Mouse (Mus musculus) kidney, adult 2 months (tissue): ENCODE results near the gene Foxo3.

Experiments
- CTCF ChIP-seq: fragments of 200-500 bp; conservative IDR thresholded peaks from 2 replicates; pipeline ENCODE4 v1.5.1; 2011; ENCODE audit warnings: low read depth, mild to moderate bottlenecking, control low read depth, low read length, moderate library complexity, mixed read lengths; ENCODE audit not compliant: insufficient read depth, insufficient read length
- POLR2A ChIP-seq: fragments of 200-500 bp; IDR thresholded peaks from one replicate; pipeline ENCODE4 v1.6.1; 2011; ENCODE audit warnings: low read depth, low read length, control low read depth

- TF ChIP-seq POLR2A (no peak), CTCF (no peak)
Observed at GRCm38 (mm10) chr10:42308687-42308987, 32.1 kb upstream of the Foxo3 start.
